Mouse (Mus musculus) right cerebral cortex, postnatal 14 days (tissue): ENCODE results near the gene Col9a1.

Experiments used
- DNase-seq: peaks from one replicate; pipeline ENCODE4 v3.0.0; 2022

Col9a1 gene

DNA sequence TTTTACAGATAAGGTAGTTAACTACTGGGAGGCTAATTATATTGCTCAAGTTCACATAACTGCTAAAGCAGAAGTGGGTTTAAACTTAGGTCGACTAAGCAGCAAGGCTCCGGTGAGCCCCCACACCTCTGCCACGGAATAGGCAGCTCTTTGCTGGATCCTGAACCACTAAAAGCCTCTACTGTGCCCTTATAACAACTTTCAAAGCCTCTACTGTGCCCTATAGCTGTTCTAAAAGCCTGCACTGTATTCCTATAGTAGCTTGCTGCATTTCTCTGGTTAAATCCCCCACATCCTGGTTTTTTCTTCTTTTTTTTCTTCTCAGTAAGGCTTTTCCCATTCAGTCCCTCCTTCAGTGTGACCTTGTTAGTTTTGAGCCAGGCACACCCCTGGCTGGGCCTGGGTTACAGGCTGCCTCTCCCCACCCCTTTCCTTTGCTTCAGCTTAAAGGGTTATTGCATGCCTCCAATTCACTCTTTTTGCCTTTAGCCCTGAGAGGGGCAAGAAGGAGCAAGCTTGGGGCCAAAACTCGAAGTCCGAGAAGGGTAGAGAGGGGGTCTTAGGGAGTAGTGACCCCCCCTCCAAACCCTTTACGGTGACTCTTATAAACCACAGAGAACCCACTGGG lies at the start of gene Col9a1:
Col9a1 (plus strand) TSS at position 387 of the 628 bp plus-strand sequence.
- no peak for DNase-seq

DNA sequence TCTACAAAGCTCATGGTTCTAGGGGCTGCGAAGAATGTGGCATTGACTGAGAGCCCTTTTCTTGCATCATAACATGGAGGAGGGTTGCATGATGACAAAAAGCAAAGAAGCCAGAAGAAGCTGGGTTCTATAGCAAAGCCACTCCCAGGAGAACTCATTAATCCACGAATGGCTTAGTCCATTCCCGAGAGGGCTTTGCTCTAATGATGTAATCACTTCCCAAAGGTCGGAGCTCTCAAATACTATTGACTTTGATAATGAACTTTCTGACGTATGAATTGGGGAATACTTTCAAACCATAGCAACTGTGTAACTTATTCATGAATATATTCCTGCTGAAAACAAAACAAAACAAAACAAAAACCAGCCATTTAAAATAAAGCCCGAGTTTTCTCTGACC lies 49.5 kb upstream of the Col9a1 start:
- DNase-seq = no peak

DNA sequence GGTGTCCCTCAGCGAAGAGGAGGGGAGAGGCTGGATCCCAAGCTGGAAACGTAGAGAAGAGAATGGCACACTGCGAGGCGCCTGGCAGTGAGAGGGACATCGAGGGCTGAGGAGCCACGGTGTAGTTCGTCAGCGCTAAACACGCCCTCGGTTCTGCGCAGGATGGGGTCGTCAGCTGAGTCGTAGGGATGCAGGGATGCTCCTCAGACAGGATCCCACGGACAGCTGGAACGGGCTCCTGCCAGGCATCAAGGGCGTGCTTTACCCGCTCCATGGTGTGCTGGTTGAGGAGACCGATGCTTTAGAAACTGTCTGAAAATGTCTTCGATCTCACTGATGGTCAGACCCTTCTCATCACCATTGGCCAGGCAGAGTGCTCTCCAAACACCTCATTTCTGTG lies 43.6 kb upstream of the Col9a1 start:
- no peak for DNase-seq

DNA sequence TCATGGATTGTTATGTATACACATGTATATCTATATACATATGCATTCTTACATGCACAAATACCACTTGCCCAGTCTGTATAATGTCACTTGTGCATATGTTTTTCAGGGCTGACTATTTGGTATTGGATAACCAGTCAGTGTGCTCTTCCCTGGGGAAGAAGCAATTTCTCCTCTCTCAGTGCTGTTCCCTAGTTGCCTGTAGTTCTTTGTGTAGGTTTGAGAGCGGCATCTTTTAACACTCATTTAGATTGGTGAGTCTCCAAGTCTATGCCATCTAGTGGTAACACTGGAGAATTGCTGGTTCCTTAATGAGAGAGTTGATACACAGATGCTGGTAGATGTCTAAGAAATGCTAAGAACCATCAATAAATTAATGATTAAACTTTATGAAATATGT lies 42.6 kb upstream of the Col9a1 start:
- DNase-seq = no peak

DNA sequence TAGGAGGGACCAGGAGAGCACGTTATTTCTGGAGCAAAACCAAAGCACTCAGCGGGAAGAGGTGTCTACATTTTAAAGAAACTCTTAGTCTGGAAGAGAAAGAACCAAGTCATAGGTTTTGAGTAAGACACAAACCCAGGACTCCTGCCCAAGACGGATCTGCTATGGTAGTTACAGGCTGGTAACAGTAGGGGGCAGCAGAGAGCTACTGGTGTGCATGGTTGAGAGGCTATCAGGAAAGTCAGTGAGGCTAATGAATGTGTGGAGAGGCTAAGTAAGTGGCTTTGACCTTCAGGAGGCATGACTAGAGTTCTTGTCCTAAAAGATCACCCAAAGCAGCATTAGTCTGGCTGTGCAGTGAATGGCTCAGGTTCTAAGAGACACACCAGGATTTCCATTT lies 40.3 kb upstream of the Col9a1 start:
- DNase-seq = peak; percentile 49

DNA sequence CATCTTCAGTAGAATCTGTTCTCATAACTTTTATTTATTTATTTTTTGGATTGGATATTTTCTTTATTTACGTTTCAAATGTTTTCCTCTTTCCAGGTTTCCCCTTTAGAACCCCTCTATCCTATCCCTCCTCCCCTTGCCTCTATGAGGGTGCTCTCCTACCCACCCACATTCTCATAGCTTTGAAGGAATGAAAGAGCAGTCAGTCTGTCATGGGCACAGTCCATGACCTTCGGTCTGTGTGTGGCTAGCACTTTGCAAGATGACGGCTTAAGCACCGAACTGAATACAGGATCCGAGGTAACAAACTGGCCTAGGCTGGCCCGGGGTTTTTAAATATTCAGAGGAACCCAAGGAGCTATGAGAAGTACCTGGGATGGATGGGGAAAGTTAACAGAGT lies 36.9 kb upstream of the Col9a1 start:
- DNase-seq = no peak

DNA sequence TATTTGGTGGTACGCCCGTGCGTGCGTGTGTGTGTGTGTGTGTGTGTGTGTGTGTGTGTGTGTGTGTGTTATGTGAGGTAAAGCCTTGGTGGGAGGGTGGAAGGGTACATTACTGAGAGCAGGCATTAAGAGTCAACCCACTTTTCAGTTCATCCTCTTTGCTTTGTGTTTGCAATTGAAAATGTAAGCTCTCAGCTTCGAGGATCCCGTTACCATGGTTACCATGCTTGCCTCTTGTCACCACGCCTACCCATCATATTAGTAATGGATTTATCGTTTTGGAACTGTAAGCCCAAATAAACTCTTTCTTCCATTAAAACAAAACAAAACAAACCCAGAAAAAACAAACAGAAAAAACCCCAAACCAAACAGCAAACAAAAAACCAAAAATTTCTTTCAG lies 33.9 kb upstream of the Col9a1 start:
- no peak for DNase-seq

DNA sequence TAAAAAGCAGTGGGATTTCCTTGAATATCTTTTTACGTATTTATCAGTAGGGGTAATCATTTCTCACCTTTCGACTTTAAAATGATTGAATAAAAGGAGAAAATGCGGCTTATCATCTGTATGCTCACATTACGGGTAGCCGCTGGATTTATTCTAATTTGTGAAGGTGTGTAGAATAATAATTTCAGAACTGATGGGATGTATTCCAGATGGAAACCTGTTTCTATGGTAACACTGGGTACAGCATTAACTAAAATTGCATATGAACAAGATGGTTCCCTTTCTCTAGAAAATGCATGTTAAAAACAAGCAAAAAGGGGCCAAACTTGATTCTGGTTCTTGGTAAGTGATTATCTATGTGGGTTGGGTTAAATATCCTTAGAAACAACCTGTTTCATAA lies 19.7 kb upstream of the Col9a1 start:
- no peak for DNase-seq

DNA sequence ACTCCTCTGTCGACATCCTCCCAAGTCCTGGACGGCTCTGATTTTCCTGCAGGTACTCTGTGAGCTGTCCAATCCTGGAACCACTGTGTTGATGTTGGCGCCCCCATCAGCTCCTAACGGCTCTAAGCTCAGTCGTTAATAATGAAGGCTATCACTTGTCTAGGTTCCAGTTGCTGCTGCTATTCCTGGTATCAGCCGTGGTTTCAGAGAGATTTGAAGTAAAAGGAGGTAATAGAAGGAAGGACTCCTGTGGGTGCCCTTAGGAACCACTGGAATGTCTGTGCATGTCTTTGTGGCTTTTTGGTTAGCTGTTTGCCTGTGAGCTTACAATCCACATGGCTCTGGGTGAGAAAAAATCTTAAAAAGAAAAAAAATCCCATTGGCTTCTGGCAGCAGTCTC lies 8.0 kb upstream of the Col9a1 start:
- DNase-seq = no peak

DNA sequence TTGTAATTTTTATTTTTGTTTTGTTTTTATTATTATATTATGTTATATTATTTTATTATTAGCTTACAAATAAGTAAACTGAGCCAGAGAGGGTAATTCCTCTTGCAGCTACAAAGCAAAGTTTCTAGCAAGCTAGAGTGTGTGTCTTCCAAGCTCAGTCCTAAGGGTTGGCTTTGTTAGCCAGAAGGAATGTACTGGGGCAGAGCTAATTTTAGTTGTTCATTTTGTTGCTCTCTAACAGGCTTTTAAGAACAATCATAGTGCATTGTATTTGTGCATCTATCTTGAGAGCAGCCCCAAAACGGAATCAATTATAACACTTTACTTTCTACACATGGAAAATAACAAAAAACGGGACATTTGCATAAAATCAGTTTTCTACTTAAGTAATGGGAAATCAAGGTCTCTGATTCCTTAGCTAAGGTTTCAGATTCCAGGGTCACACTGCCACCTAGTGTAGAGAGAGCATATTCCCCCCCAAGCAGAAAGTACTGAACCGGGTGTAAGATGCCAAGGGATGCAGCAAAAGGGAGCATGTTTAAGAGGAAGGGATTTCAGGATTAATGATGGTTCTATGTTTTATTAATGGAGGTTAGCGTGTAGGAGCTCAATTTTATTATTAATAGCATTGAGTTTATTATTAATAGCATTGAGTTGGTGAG lies 6.1 kb upstream of the Col9a1 start:
- DNase-seq = peak; percentile 56

DNA sequence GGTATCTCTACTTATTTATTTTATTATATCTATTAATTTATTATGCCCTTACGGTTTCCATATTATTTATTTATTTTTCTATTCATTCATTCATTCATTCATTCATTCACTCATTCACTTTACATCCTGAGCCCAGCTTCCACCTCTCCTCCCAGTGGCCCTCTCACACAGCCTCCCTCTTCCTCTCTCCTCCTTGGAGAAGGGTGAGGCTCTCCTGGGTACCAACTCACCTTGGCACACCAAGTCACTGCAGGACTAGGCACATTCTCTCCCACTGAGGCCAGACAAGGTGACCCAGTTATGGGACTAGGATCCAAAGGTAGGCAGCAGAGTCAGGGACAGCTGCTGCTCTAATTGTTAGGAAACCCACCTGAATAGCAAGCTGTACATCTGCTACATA lies 5.5 kb upstream of the Col9a1 start:
- DNase-seq = no peak

DNA sequence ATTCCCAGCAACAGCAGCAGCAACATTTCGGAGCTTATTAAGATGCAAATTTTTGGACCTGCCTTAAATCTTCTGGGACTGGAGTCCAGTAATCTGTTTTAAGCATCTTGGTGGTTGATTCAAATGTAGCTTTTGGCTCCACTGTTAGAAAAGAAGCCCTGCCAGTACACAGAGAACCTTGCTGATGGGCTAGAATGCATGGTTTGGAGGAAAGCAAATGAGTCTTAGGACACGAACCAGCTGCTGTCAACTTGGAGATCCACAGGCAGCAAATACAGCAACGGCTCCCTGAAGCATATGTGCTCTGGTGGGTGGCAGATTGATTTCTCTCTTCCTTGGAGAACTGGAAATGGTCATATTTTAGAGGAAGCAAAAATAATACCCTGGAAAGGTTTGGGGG lies 4.8 kb upstream of the Col9a1 start:
- no peak for DNase-seq

DNA sequence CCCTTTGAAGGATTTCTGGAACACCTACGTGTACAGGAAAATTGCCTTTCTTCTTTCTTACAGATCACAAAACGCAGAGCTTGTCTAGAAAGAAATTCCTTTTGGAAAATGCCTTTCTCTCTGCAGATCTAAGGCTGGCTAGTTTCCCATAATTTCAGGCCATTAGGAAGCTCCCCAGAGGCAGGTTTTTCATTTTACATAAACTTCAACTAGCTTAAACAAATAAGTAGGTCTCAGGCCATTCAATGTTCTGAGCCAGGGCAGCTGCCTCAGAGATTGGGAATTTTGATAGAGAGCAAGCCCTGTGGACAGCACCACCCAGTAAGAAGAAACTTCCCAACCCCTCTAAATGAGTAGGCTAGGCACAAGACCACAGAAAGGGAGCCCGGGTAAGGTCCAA lies 1.6 kb upstream of the Col9a1 start:
- no peak for DNase-seq

DNA sequence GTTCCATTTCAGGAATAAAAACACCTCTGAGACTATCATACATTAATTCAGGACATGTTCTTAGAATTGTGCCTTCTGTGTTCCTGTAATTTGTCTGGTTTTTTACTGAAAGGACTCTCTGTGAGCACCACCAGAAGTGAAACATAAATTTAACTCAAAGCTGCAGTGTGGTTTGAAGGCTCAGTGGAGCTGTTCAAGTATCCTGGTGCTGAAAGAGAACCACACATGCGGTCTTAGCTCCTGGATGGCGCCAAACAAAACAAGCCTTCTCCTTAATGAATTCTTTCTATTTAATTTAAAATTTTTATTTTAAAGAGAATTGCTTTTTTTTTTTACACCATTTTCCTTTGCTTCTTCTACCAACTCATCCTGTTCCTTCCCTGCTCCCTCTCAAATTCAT lies 2.4 kb downstream of the Col9a1 start:
- no peak for DNase-seq

DNA sequence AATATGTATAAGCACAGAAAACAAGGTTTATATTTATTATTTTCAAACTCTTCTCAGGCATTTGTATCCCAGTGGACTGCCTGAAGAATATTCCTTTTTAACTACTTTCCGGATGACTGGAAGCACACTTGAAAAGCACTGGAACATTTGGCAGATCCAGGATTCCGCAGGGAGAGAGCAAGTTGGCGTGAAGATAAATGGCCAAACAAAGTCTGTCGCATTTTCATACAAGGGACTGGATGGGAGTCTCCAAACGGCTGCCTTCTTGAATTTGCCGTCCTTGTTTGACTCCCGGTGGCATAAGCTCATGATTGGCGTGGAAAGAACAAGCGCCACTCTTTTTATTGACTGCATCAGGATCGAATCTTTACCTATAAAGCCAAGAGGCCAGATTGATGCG lies 7.6 kb downstream of the Col9a1 start:
- no peak for DNase-seq

DNA sequence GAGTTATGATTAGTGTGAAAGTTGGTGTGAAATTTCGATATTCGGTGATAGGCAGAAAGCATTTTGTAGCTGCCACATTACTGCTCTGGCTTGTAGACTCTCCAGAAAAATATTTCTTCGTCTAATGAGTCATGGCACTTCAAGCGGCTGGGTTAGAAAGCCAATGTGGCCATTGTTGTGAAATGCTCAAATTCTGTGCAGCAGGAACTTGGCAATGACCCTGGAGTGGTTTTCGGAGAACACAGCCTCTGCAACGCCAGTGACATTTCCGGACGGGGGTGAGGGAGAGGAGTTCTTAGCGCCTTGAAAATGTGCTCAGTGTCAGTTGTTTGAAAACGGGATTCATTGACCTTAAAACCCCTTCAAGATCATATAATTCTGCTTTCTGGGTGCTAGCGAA lies 9.6 kb downstream of the Col9a1 start:
- DNase-seq = no peak

DNA sequence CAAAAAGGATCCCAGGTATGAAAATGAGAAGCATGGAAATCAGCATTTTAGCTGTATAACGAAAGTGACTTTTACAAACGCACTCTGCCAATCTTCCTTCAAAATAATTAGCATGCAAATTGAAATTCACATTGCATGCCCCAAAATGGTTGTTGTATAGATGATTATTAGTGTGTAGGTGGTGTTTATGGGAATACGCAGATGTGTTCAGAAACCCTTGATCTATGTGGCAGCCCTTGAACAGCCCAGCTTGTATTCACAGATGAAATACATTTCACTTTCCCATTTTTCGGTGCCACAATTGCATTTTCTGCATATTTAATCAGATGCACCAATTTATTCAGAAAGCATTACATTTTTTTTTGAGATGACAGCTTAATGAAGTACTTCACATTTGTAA lies 14.3 kb downstream of the Col9a1 start:
- DNase-seq = no peak

DNA sequence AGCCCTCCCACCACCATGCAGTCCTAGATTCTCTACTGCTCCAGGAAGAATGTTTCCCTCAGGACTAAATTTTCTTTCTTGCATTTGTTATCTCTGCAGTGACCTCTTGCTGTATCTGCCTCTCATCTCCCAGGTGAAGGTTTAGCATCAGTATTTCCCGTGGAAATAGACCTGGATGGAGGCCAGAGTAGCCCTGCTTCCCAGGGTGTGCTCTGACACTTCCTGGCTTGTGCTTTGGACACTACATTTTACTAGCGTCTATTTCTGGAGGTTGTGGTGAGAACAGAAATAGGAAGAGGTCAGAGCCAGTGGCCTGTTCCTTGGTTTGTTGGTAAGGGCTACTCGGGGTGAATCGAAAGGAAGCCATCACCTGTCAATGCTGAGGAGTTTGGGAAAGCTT lies 16.7 kb downstream of the Col9a1 start:
- DNase-seq = no peak

DNA sequence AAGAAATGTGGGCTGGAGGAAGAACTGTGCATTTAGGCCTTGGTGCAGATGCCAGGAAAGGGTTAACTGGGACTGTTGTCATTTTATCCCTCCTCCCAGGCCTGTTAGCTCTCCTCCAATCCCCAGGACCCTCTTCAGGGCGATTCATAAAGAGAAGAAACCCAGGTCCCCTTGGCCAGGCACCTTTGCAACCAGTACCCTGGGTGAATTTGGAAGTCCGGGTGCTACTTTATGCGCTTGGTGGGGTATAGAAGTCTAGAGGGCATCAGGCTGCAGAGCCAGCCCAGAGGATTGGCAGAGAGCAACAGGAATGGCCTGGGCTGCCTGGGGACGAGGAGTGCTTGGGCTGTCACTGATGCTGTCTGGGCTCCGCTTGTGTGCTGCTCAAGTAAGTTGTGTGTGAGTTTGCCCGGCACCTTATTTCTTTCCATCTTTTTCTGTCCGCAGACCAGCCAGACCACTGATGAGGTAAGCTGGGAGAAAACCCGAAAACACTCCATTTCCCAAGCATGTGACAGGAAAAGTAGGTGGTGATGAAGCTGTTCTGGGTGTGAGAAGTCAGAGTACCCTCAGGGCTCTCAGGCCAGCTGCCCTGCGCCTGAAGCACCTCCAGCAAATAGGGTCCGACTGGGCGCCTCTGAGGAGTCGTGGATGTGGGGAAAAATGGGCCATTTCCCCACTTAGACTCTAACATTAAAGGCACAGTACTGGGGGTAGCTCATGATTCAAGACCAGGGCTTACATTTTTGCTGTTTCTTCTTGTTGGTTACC lies 17.8 kb downstream of the Col9a1 start:
- DNase-seq = no peak

DNA sequence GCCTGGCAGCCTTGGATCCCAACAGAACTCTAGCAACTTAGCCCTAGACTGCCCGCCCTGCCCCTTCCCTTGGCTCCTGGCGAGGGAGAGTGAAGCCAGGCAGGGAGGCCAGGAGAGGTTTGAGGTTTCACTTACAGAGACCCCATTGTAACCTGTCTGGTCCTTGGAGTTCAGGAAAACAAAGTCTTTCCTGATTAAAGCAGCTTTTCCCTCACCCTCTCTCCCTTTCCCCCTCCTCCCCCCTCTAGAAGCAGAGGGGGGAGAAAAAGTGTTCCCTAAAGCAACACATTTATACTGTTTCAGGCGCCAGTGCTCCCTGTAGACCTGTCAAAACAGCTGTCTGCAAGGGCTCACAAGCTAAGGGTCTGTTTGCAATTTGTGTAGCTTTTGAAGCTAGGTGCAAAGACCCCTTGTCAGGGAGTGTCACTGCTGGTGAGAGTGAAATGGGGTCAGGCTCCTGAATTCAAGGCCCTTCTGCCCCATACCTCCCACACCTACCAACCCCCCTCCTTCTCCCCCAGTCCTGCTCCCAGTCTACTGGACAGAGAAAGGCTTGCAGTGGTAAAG lies 18.6 kb downstream of the Col9a1 start:
- no peak for DNase-seq

DNA sequence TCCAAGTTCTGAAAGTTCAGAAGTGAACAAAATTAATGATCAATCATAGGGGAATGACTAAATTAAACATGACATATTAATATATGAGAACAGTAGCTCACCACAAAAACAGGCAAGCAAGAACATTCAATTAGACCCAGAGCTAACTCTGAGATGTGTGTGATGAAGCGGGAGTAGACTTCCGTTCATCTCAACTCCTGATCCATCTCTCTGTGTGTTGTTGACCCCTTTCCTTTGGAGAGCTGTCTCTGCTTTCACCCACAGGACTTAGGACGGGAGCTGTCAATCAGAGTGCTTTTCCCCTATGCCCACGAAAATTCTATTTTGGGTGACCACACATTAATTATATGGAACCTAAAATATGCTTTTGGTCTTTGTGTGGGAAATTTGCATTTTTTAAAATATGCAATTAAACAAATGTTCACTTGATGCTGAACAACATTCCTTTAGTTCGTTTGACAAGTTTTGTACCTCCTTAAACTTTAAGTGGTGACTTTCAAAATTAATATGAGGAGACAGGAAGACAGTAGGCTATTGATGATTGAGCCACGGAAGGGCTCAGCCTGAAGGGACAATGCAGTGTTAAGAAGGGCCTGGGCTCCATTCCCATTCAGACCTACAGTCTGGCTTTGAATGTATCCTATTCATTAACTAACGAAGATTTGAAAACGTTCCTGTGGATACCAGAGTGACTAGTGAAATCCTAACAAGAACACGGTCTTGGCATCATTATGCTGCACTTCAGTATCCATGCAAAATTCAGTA lies 34.4 kb downstream of the Col9a1 start:
- DNase-seq = no peak

DNA sequence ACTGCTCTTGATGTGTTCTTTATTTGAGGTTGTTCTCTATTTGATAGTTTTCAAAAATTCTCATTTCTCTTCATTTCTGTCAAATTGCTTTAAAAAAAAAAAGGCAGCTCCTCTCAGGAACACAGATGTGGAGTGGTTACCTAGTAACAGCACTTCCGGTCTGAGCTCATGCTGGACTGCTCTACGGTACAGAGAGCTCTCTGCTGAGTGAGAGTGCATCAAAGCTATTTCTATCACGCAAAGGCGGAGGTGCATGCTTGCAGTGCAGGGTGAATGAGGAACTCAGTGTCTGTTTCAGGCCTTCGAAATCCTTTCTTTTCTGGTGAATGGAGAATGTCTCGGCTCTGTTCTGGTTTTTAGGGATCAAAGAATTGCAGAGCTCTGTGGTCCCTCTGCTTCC lies 41.6 kb downstream of the Col9a1 start:
- no peak for DNase-seq

DNA sequence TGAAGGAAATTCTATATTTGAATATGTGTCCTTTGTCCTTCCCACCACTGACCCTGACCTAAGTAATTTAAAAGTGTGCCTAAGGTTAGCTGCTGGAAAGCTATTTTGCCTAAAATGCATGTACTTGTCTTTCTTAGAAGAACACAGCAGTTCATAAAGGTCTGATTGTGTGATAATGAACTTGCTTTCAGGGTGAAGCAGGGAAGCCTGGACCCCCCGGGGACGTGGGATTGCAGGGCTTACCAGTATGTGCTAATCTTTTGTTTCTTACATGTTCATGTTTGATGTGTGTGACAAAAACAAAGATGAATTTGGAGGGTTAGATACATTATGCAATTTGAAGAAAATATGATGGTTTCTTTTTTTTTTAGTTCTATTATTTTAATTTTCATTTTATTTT lies 44.8 kb downstream of the Col9a1 start:
- DNase-seq = no peak
